Mouse (Mus musculus) small intestine, adult 2 months (tissue): ENCODE results near the gene Rnf20. TPM values are rescaled to one million over a fixed set of nuclear protein-coding genes. Genes with fewer than 3 reads are reported as not detected.
"Not testable (repeated sequence)": the region's sequence is repeated elsewhere in the genome, so short reads cannot be mapped to it uniquely, and the experiment has no call there.

Experiments used
- H3K27ac ChIP-seq: fragments of 200-500 bp; 2 replicates; pipeline ENCODE4 v1.5.1; 2012; ENCODE audit warnings: low read depth, low read length, control low read depth, inconsistent platforms; ENCODE audit not compliant: insufficient read depth
- H3K27me3 ChIP-seq: fragments of 200-500 bp; 2 replicates; pipeline ENCODE4 v1.6.1; 2012; ENCODE audit warnings: mild to moderate bottlenecking, moderate library complexity, low read length, inconsistent platforms; ENCODE audit not compliant: control insufficient read depth, insufficient read depth
- H3K36me3 ChIP-seq: fragments of 200-500 bp; 2 replicates; pipeline ENCODE4 v1.6.1; 2012; ENCODE audit warnings: mild to moderate bottlenecking, low read length, control low read depth, inconsistent platforms; ENCODE audit not compliant: control insufficient read depth, insufficient read depth
- H3K4me1 ChIP-seq: fragments of 200-500 bp; 2 replicates; pipeline ENCODE4 v1.6.1; 2012; ENCODE audit warnings: low read length, inconsistent platforms, mixed read lengths; ENCODE audit not compliant: control insufficient read depth, insufficient read depth, insufficient read length
- H3K4me3 ChIP-seq: fragments of 200-500 bp; 2 replicates; pipeline ENCODE4 v1.5.1; 2012; ENCODE audit warnings: low read depth, mild to moderate bottlenecking, control low read depth, inconsistent platforms, low read length, moderate library complexity
- CTCF ChIP-seq: fragments of 200-500 bp; IDR thresholded peaks from 2 replicates; pipeline ENCODE4 v1.5.1; 2012; ENCODE audit warnings: low read depth, mild to moderate bottlenecking, control low read depth, inconsistent platforms, low read length, moderate library complexity, mixed read lengths; ENCODE audit not compliant: insufficient replicate concordance, insufficient read length; ENCODE audit errors: extremely low read depth
- POLR2A ChIP-seq: fragments of 200-500 bp; IDR thresholded peaks from 2 replicates; pipeline ENCODE4 v1.6.1; 2012; ENCODE audit warnings: low read depth, mild to moderate bottlenecking, control low read depth, inconsistent platforms, low read length, moderate library complexity
- WGBS: fragments of 180-500 bp; shearing (Covaris S2); methylation state at CpG from one replicate; pipeline ENCODE4 v1.1.7; 2018; 5-methylcytosine and 5-hydroxymethylcytosine counted together
- polyA plus RNA-seq: library from polyadenylated mRNA; depleted of rRNA; stranded (reverse); fragments of >200 nt; gene quantifications from 2 replicates; pipeline ENCODE4 v1.2.3, GENCODE M21; 2012

Gene Rnf20
- polyA plus RNA-seq, 1 experiment: 6.8 TPM

GRCm38 (mm10) chr4:49623916-49624315 lies 7.9 kb upstream of the Rnf20 start:
- 31% methylated on average over 4 of the region's 4 CpGs for whole genome bisulfite sequencing
- no peaks in the 10 kb centered on the region for H3K36me3 ChIP-seq
- H3K4me3 ChIP-seq: no peak overlapping the region
- no peak for TF ChIP-seq POLR2A
- no peak for TF ChIP-seq CTCF
- H3K4me1 ChIP-seq: no peaks in the 10 kb centered on the region
- H3K27ac ChIP-seq: no peak overlapping the region
- H3K27me3 ChIP-seq: no peaks in the 10 kb centered on the region

- H3K36me3 ChIP-seq, H3K27ac ChIP-seq, H3K4me1 ChIP-seq, H3K27me3 ChIP-seq, H3K4me3 ChIP-seq: not testable (repeated sequence)
- 90% methylated on average over 4 of the region's 4 CpGs for WGBS
These were observed 6.8 kb upstream of the Rnf20 start for GRCm38 (mm10) chr4:49624969-49625368.

GRCm38 (mm10) chr4:49626973-49627372 lies 4.8 kb upstream of the Rnf20 start:
- peak; percentile 34; the same call in 1 of the 2 replicates for TF ChIP-seq CTCF
- no peak for TF ChIP-seq POLR2A
- Histone ChIP-seq H3K36me3 (no peaks in the 10 kb centered on the region), H3K4me3 (no peak overlapping the region), H3K27me3 (no peaks in the 10 kb centered on the region), H3K27ac (no peak overlapping the region), H3K4me1 (no peaks in the 10 kb centered on the region)
- 2% methylated on average over 3 of the region's 3 CpGs for WGBS

- H3K36me3 ChIP-seq: 0 out of 2 replicates have a peak, but pooled peaks cover 1% of the 10 kb centered on the region
- TF ChIP-seq CTCF: no peak
- TF ChIP-seq POLR2A: no peak
- no peaks in the 10 kb centered on the region for H3K4me1 ChIP-seq
- no peak overlapping the region for H3K4me3 ChIP-seq
- H3K27ac ChIP-seq: no peak overlapping the region
- no peaks in the 10 kb centered on the region for H3K27me3 ChIP-seq
- WGBS: 66% methylated on average over 5 of the region's 5 CpGs
These were observed 2.9 kb upstream of the Rnf20 start for GRCm38 (mm10) chr4:49628941-49629340.

GRCm38 (mm10) chr4:49632139-49632481 lies 304 bp downstream of the Rnf20 start:
- WGBS: under 1% methylated on average over 30 of the region's 30 CpGs

GRCm38 (mm10) chr4:49637821-49638220 lies 6.0 kb downstream of the Rnf20 start:
- Histone ChIP-seq H3K4me3 (no peak overlapping the region), H3K27ac (no peak overlapping the region), H3K27me3 (no peaks in the 10 kb centered on the region), H3K36me3 (peaks cover 51% of the 10 kb centered on the region), H3K4me1 (no peaks in the 10 kb centered on the region)
- 87% methylated on average over 11 of the region's 11 CpGs for WGBS
- TF ChIP-seq POLR2A (no peak), CTCF (no peak)

More at GRCm38 (mm10) chr4:49632139-49632481, 304 bp downstream of the Rnf20 start:
- Histone ChIP-seq H3K4me1 (no peaks in the 10 kb centered on the region), H3K27me3 (no peaks in the 10 kb centered on the region), H3K4me3 (peak overlapping the region; percentile 91), H3K36me3 (peaks cover 14% of the 10 kb centered on the region), H3K27ac (peak overlapping the region; percentile 26)
- TF ChIP-seq CTCF (no peak), POLR2A (no peak; the same call in 1 of the 2 replicates)

GRCm38 (mm10) chr4:49639913-49640312 lies 8.1 kb downstream of the Rnf20 start:
- Histone ChIP-seq H3K4me3 (no peak overlapping the region), H3K27ac (no peak overlapping the region), H3K4me1 (no peaks in the 10 kb centered on the region), H3K27me3 (no peaks in the 10 kb centered on the region), H3K36me3 (peaks cover 64% of the 10 kb centered on the region)
- no peak for TF ChIP-seq CTCF
- no peak for TF ChIP-seq POLR2A
- 42% methylated on average over 2 of the region's 2 CpGs for WGBS

- no peak overlapping the region for H3K4me3 ChIP-seq
- no peaks in the 10 kb centered on the region for H3K27me3 ChIP-seq
- 100% methylated on average over 1 of the region's 1 CpGs for WGBS
- no peak for TF ChIP-seq CTCF
- TF ChIP-seq POLR2A: no peak
- no peaks in the 10 kb centered on the region for H3K4me1 ChIP-seq
- H3K27ac ChIP-seq: no peak overlapping the region
- peaks cover 40% of the 10 kb centered on the region for H3K36me3 ChIP-seq
These were observed 27.6 kb downstream of the Rnf20 start for GRCm38 (mm10) chr4:49659421-49659820.
